Comparison of ENCODE assay signal across 11 mouse cellular contexts in the genomic region with DNA sequence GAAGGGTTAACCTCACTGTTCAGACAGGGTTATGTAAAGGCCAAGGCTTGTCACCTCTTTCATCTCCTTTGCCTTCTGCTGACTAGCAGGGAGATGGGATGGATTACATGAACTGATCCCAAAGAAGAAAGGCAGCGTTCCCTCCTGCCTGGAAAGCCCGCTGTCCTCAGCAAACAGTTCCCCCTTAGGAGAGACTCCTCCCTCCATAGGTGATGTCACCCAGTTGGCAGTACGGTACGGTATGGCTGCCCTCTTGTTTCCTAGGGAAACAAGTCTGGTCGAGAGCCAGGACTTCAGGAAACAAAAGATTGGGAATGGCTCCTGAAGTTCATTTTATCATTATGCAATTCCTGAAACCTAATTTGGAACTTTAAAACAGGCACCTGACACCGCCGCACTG. TPM values are rescaled to one million over a fixed set of nuclear protein-coding genes. Genes with fewer than 3 reads are reported as not detected.
DNase-seq lines count a peak whose midpoint lies in the region; ATAC-seq lines count a peak whose summit lies in the region.
"Had no signal": no experiment of that assay in that cellular context is flagged by ENCODE, and none has a peak within 500 bp of the region (broad histone marks: within the 10 kb centered on the region; RNA-seq: fewer than 3 reads in every experiment).

No protein-coding gene starts in this region.

- no peak overlapping the region for H3K4me3 ChIP-seq in heart, embryonic 16.5 days (ENCODE audit: low read length)
- no peak overlapping the region for H3K4me3 ChIP-seq in midbrain, embryonic 10.5 days
- no peak overlapping the region for H3K4me3 ChIP-seq in midbrain, embryonic 11.5 days (ENCODE audit: low read depth, low read length)
- H3K4me3 ChIP-seq in forebrain, embryonic 15.5 days = no peak overlapping the region
- H3K4me3 ChIP-seq in stomach, embryonic 15.5 days (replicated peaks) = no peak overlapping the region
- H3K4me3 ChIP-seq: limb, embryonic 10.5 days had no signal

- H3K9me3 ChIP-seq in heart, embryonic 16.5 days (replicated peaks; ENCODE audit: control insufficient read depth, low read length) = no peaks in the 10 kb centered on the region
- no peaks in the 10 kb centered on the region for H3K9me3 ChIP-seq in midbrain, embryonic 10.5 days (replicated peaks)
- no peaks in the 10 kb centered on the region for H3K9me3 ChIP-seq in midbrain, embryonic 11.5 days (ENCODE audit: control insufficient read depth, low read length)
- H3K9me3 ChIP-seq in forebrain, embryonic 15.5 days = no peaks in the 10 kb centered on the region
- no peaks in the 10 kb centered on the region for H3K9me3 ChIP-seq in stomach, embryonic 15.5 days
- H3K9me3 ChIP-seq: limb, embryonic 10.5 days had no signal

- no peak overlapping the region for H3K4me2 ChIP-seq in heart, embryonic 16.5 days (ENCODE audit: low read depth, low read length)
- no peak overlapping the region for H3K4me2 ChIP-seq in midbrain, embryonic 11.5 days
- H3K4me2 ChIP-seq in forebrain, embryonic 15.5 days (replicated peaks) = peak overlapping the region; percentile 1; the same call in 1 of the 2 replicates
- no peak overlapping the region for H3K4me2 ChIP-seq in stomach, embryonic 15.5 days

- H3K9ac ChIP-seq in heart, embryonic 16.5 days (ENCODE audit: low read length) = 0 out of 2 replicates have a peak overlapping the region, but pooled peaks have one; percentile 27
- no peak overlapping the region for H3K9ac ChIP-seq in midbrain, embryonic 11.5 days (ENCODE audit: low read length)
- no peak overlapping the region for H3K9ac ChIP-seq in forebrain, embryonic 15.5 days (replicated peaks)
- H3K9ac ChIP-seq in stomach, embryonic 15.5 days = no peak overlapping the region

- no peak for DNase-seq in heart, adult 8-10 months (ENCODE audit: low spot score)
- no peak for DNase-seq in midbrain, embryonic 10.5 days (ENCODE audit: low spot score)
- DNase-seq in midbrain, embryonic 11.5 days (ENCODE audit: low spot score, missing footprints) = no peak
- no peak for DNase-seq in right cerebral cortex, adult 18-20 months
- no peak for DNase-seq in embryo, embryonic 10 days (ENCODE audit: low spot score)
- DNase-seq: adrenal gland, adult 8-10 months; gastrocnemius, postnatal 14 days had no signal

- WGBS in heart, embryonic 16.5 days = 36% methylated on average over 7 of the region's 7 CpGs
- 46% methylated on average over 7 of the region's 7 CpGs for WGBS in midbrain, embryonic 10.5 days
- WGBS in midbrain, embryonic 11.5 days = 44% methylated on average over 7 of the region's 7 CpGs
- 21% methylated on average over 7 of the region's 7 CpGs for WGBS in forebrain, embryonic 15.5 days
- 52% methylated on average over 7 of the region's 7 CpGs for WGBS in stomach, embryonic 15.5 days

- H3K27ac ChIP-seq in heart, embryonic 16.5 days (ENCODE audit: low read length) = no peak overlapping the region
- H3K27ac ChIP-seq in midbrain, embryonic 10.5 days (replicated peaks) = peak overlapping the region; percentile 55; the same call in 1 of the 2 replicates
- no peak overlapping the region for H3K27ac ChIP-seq in midbrain, embryonic 11.5 days (ENCODE audit: low read depth, low read length)
- H3K27ac ChIP-seq in forebrain, embryonic 15.5 days (replicated peaks) = peak overlapping the region; percentile 48
- H3K27ac ChIP-seq in stomach, embryonic 15.5 days = 0 out of 2 replicates have a peak overlapping the region, but pooled peaks have one; percentile 12
- H3K27ac ChIP-seq: limb, embryonic 10.5 days had no signal

- no peaks in the 10 kb centered on the region for H3K27me3 ChIP-seq in heart, embryonic 16.5 days (ENCODE audit: control insufficient read depth, insufficient read depth, low read length)
- H3K27me3 ChIP-seq in midbrain, embryonic 10.5 days (ENCODE audit: low read depth, poor library complexity, severe bottlenecking) = no peaks in the 10 kb centered on the region
- H3K27me3 ChIP-seq in midbrain, embryonic 11.5 days (ENCODE audit: control insufficient read depth, insufficient read depth, low read length) = no peaks in the 10 kb centered on the region
- H3K27me3 ChIP-seq in forebrain, embryonic 15.5 days = no peaks in the 10 kb centered on the region
- no peaks in the 10 kb centered on the region for H3K27me3 ChIP-seq in stomach, embryonic 15.5 days (replicated peaks)

- H3K36me3 ChIP-seq in heart, embryonic 16.5 days (ENCODE audit: control insufficient read depth, insufficient read depth) = 0 out of 2 replicates have a peak, but pooled peaks cover under 1% of the 10 kb centered on the region
- H3K36me3 ChIP-seq in midbrain, embryonic 10.5 days = peaks cover 34% of the 10 kb centered on the region
- no peaks in the 10 kb centered on the region for H3K36me3 ChIP-seq in midbrain, embryonic 11.5 days (ENCODE audit: control insufficient read depth, insufficient read depth, low read length)
- H3K36me3 ChIP-seq in forebrain, embryonic 15.5 days = no peaks in the 10 kb centered on the region
- no peaks in the 10 kb centered on the region for H3K36me3 ChIP-seq in stomach, embryonic 15.5 days

- peaks cover 29% of the 10 kb centered on the region for H3K4me1 ChIP-seq in heart, embryonic 16.5 days (ENCODE audit: control insufficient read depth, insufficient read depth, low read length)
- peaks cover 46% of the 10 kb centered on the region for H3K4me1 ChIP-seq in midbrain, embryonic 10.5 days
- peaks cover 26% of the 10 kb centered on the region for H3K4me1 ChIP-seq in midbrain, embryonic 11.5 days (ENCODE audit: control insufficient read depth, insufficient read depth, low read length)
- peaks cover 58% of the 10 kb centered on the region for H3K4me1 ChIP-seq in forebrain, embryonic 15.5 days
- peaks cover 11% of the 10 kb centered on the region; the same call in 1 of the 2 replicates for H3K4me1 ChIP-seq in stomach, embryonic 15.5 days

- ATAC-seq in heart, embryonic 16.5 days (replicated peaks; ENCODE audit: extremely low read depth, insufficient read depth, low FRiP score) = 0 out of 2 replicates have a peak, but pooled peaks have one; percentile 29
- ATAC-seq in midbrain, embryonic 11.5 days (ENCODE audit: low FRiP score) = no peak
- peak; percentile 53 for ATAC-seq in forebrain, embryonic 15.5 days (replicated peaks)
- 0 out of 2 replicates have a peak, but pooled peaks have one; percentile 53 for ATAC-seq in stomach, embryonic 15.5 days (ENCODE audit: insufficient read depth, low FRiP score, low read depth)

RNA-seq across cellular contexts. Expression of gene Enoph1, which starts 8.1 kb away (rescaled TPM):
- 28.2 and 29.5 TPM in 2 replicates for polyA plus RNA-seq in heart, embryonic 16.5 days (2015; fragmentation: Nextera tagmentation; extraction: Ambion mirVana)
- 1 to 10 TPM; 5.7 to 8.6 (median 8.3) TPM for total RNA-seq in heart, adult 8-10 months (2022)
- 54.6 and 60.4 TPM in 2 replicates for polyA plus RNA-seq in midbrain, embryonic 10.5 days (2016; fragmentation: Nextera tagmentation; extraction: Ambion mirVana)
- polyA plus RNA-seq in midbrain, embryonic 11.5 days (2014; fragmentation: Nextera tagmentation; extraction: Ambion mirVana) = 43.2 and 44.5 TPM in 2 replicates
- 57.6 and 58.3 TPM in 2 replicates for polyA plus RNA-seq in forebrain, embryonic 15.5 days (2015; fragmentation: Nextera tagmentation; extraction: Ambion mirVana)
- 41.2 and 46.2 TPM in 2 replicates for polyA plus RNA-seq in stomach, embryonic 15.5 days (2015; fragmentation: Nextera tagmentation; extraction: Ambion mirVana)

RNA-seq across cellular contexts. Expression of gene Hnrnpdl, which starts 8.4 kb away (rescaled TPM):
- polyA plus RNA-seq in heart, embryonic 16.5 days (2015; fragmentation: Nextera tagmentation; extraction: Ambion mirVana) = 80.8 and 86.0 TPM in 2 replicates
- 10 to 100 TPM; 43.4 to 74.6 (median 60.0) TPM for total RNA-seq in heart, adult 8-10 months (2022)
- polyA plus RNA-seq in midbrain, embryonic 10.5 days (2016; fragmentation: Nextera tagmentation; extraction: Ambion mirVana) = 234 and 244 TPM in 2 replicates
- polyA plus RNA-seq in midbrain, embryonic 11.5 days (2014; fragmentation: Nextera tagmentation; extraction: Ambion mirVana) = 289 and 297 TPM in 2 replicates
- polyA plus RNA-seq in forebrain, embryonic 15.5 days (2015; fragmentation: Nextera tagmentation; extraction: Ambion mirVana) = 256 and 258 TPM in 2 replicates
- 136 and 149 TPM in 2 replicates for polyA plus RNA-seq in stomach, embryonic 15.5 days (2015; fragmentation: Nextera tagmentation; extraction: Ambion mirVana)

Comparison
In these comparisons a context has a peak if more than half of its experiments do, and no peak if none do; other contexts are left out.
1. H3K27ac ChIP-seq: peak in midbrain, embryonic 10.5 days (single experiment), forebrain, embryonic 15.5 days (single experiment) and stomach, embryonic 15.5 days (single experiment); none in heart, embryonic 16.5 days (single experiment) and midbrain, embryonic 11.5 days (single experiment).